Mouse (Mus musculus) lung, postnatal 36 days (tissue): ENCODE results near the gene Nf1.

Experiments used
- DNase-seq: peaks from one replicate; pipeline ENCODE4 v3.0.0; 2022; ENCODE audit warnings: mixed read lengths

Gene Nf1

DNA sequence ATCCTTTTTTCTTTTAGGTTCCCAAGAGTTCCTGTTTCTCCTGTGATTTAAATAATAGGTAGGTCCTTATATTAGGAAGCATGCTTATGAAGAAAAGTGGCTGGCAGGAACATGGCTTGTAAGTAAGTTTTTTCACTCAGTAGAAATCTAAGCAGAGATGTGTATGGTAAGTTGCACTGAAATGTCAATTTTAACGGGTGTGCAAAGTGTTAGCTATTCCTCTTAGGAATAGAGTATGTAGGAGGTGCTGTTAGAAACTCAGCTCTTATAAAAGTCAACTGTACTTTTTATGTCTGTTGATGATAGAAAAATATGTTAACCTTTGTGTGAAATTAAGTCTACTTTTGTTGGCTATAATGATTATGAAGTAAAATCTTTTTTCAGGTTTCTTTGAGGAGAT, 128.6 kb downstream of the Nf1 start:
- DNase-seq = no peak

GRCm38 (mm10) chr11:79483392-79483791, 143.9 kb downstream of the Nf1 start:
- peak; percentile 15 for DNase-seq

DNA sequence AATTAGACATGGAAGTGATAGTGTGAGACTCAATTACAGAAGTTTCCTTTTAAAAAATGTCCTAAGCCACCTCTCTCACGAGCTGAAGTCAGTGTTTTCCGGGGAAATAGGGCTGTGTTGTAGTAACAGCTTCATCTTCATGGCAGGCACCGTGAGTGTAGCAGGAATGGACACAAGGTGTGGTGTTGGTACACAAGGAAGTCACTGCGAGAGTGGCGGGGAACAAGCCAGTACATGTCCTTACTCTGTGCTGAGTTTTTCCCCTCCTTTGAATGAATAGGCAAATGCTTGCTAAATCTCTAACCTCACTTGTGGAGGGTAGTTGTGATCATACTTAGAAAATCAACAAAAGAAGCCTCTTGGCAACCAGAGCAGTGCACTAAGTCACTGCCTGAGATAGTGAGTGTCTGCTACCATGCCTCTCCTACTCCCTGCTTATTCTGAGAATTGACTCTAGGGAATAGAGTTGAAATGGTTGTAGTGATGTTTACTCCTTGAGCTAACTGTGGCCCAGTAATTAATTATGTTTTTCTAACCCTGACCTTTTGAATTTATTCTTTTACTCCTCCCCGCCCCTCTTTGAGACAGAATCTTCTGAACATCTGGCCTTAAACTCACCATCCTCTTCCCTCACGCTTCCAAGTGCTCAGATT, 144.5 kb downstream of the Nf1 start:
- DNase-seq = peak; percentile 9

GRCm38 (mm10) chr11:79484721-79485120, 145.2 kb downstream of the Nf1 start:
- no peak for DNase-seq

GRCm38 (mm10) chr11:79494976-79495800, 155.7 kb downstream of the Nf1 start:
- peak; percentile 23 for DNase-seq

DNA sequence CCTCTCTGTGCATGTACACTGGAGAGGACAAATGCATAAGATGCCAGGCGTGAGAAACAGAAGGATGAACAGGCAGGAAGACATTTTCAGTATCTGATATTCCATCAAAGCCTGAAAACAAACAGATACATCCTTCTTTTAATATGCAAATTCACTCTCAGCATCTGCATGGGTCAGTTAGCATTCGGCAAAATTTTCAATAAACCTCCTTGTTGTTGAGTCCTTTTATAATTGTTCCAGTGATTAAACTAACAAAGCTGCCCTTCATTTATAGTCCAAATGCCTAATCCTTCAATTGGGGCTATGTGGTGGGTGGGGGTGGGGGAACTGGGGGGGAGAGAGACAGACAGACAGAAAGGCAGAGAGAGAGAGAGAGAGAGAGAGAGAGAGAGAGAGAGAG, 163.4 kb downstream of the Nf1 start:
- no peak for DNase-seq

DNA sequence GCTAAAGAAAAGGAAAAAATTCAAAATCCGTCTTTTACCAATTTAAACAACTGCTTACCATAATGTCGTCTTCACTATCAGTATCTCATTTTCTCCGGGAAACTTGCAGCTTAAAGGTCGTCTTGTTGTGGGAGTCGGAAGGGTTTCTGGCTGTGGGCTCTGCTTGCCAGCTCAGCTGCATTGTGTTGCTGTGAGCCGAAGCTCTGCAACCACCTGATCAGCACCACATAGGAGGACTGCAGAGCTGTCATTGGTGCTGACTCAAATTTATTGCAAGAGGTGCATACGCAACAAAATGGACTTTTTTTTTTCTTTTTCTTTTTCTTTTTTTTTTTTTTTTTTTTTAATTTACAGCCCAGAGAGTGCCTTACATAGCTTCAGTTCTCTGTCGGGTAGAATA, 164.4 kb downstream of the Nf1 start, which contains the start of gene Omg:
TSS of gene Omg (minus strand) at position 240 of the 400 bp plus-strand sequence.
- no peak for DNase-seq

DNA sequence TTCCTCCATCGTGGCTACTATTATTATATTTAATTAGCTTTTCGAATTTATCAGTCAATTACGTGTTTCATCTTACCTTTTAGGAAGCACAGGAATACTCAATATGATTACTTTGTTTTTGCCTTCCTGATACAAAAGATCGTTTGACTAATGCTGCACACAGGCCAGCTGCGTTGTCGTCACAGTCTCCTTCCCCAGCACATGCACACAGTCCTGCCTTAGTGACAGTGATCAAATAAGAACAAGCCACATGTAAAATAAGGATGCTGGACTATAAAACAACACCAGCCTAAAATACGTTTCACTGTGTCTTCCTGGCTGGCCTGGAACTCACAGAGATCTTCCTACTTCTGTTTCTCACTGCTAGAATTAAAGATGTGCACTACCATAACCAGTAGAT, 165.0 kb downstream of the Nf1 start:
- no peak for DNase-seq

GRCm38 (mm10) chr11:79511970-79512369, 172.5 kb downstream of the Nf1 start:
- no peak for DNase-seq

- no peak for DNase-seq
These were observed 175.8 kb downstream of the Nf1 start for GRCm38 (mm10) chr11:79515331-79515730.

- no peak for DNase-seq
These were observed 176.3 kb downstream of the Nf1 start for GRCm38 (mm10) chr11:79515798-79516197.

DNA sequence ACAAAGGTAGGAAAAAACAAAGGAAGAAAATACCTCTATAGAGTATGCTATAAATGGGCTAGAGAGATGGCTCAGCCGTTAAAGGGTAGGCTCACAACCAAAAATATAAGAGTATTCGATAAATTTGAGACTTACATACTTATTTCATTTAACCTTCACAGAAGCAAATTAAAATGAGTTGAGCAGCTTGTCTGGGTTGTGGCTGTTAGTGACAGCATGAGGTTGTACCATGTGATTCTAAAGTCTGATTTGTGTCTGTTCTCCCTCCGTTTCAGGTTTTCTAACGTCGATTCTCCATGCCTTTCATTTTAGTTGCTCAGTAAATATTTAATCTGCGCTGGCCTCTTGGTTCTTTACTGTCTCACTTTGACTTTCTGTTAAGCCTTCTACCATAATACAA, 179.8 kb downstream of the Nf1 start:
- DNase-seq = no peak

DNA sequence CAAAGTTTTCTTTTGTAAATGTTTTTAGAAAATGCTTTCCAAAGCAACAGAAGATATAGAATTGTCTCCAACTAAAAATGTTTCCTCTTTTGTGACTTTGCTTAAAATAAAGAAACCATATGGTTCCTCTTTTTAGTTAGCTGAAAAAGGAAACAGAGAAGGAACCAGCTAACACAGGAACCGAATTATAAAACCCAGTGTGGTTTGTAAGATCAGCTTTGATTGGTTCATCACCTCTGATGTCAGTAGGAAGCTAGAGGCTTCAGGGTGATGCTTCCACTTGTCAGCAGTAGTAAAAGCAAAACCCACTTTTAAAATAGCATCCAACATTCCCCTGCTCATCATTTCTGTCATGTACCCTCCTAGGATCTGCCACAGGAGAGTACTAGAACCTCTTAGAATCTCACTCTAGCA, 180.4 kb downstream of the Nf1 start:
- DNase-seq = peak; percentile 73

- peak; percentile 27 for DNase-seq
These were observed 181.3 kb downstream of the Nf1 start for GRCm38 (mm10) chr11:79520772-79521171.

DNA sequence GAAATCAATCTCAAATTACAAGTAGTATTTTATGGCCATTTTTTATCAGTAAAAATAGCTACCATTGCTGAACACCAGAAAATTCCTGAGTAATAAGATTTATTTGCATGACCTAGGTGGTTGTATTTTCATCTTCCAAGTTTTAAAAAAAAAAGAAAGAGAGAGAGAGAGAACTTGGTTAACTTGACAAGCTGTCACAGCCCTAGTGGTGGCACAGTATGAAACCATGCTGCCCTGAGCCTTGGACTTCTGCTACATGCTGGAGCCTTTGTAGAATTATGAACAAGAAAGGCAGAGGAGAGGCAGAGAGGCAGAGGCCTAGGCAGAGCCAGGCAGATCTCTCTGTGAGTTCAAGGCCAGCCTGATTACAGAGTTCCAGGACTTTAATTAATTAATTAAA, 182.4 kb downstream of the Nf1 start:
- DNase-seq = no peak

DNA sequence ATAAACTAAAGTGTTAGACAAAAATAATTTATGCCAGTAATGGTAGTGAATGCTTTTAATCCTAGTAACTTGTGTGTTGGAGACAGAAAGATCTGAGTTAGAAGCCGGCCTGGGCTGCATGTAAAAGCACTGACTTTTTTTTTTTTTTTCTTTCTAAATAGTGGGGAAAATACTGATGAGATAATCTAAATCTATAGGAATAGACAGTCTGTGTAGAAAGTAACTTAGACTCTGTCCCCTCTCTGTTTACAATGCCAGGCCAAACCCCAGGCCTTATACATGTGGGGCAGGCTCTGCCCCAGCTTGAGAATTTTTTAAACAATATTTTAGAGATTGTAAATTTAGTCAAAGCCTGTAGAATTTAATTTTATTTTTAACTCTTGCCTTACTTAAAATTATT, 183.5 kb downstream of the Nf1 start:
- DNase-seq = no peak

GRCm38 (mm10) chr11:79523560-79524309, 184.2 kb downstream of the Nf1 start, which contains the start of gene Evi2b:
Gene Evi2b, minus strand, starts transcription at chr11:79523762.
- DNase-seq = peak; percentile 47

DNA sequence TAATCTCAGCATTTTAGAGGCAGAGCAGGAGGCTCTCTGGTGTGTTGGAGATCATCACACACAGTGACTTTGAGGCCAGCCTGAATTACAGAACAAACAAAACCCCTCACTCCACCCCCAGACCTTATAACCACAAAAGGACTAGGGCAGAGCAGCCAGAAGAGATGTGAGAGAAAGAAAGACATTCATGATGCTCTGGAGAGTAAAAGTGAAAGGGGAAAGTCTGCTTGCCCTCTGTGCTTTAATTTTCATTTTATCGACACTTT, 184.8 kb downstream of the Nf1 start:
- DNase-seq = no peak

DNA sequence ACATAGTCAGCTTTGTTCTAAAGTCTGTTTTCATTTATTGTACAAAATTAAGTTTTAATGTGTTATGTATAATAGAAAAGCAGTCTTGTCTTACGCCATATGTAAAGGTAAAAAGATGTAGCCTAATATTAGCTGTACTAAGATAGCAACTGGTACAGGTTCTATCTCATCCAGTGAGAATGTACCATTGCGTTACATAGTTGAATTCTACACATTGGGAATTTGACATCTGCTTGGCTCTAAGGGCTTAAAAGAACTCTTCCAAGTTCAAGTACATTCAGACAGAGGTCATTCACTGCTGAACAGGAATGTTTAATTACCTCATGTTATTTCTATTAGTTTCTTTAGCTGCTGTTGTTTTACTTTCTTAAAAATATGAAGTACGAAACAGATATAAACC, 187.1 kb downstream of the Nf1 start:
- DNase-seq = no peak

DNA sequence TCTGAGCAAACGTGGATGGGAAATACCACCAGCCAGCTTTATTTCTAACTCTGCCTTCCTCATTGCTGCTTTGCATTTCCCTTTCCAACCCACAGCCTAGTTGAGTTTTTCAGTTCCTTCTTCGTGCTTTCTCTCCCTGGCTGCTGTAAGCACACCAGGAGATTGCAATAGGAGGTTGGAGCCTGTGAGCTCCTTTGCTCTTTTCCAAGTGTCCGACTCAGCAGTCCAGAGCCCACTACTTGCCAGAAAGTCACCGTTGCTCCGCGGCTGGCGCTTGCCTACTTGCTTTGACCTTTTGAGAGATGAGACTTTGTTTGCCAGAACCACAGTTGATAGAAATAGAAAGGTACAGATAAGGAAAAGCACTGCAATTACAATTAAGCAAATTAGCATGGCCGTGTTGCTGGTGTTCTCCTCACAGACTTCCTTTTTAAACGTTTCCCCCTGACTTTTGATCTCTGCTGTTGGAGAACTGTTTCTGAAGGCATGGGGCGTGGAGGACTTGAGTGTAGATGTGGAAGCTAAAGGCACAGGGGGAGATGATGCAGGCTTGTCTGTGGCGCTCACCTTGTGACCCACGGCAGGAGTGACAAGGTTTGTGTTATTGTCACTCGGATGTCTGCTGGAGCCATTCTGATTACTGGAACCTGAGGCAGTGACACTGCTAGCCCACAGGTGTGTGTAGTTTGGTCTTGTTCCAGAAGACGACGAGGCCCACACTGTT, 187.7 kb downstream of the Nf1 start:
- peak; percentile 45 for DNase-seq

GRCm38 (mm10) chr11:79527739-79528384, 188.4 kb downstream of the Nf1 start:
- peak; percentile 69 for DNase-seq

DNA sequence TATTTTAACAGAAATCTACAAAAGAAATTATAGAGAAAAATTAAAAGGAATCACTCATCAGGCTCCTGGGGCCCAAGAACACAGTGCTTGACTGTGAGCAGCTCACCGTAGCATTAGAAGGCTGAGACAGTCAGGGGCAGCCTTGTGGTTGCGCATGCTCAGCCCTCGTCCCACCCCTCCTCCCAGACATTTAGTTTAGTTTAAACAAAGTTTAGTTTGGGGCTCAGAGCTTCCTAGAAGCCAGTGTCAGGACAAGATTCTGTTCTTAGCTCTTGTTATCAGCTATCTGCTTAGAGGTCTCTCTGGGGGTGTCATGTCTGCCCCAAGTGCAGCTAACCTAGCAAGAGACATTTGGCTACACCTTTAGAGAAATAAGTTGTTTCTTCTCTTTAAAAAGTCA, 189.1 kb downstream of the Nf1 start:
- DNase-seq = no peak

DNA sequence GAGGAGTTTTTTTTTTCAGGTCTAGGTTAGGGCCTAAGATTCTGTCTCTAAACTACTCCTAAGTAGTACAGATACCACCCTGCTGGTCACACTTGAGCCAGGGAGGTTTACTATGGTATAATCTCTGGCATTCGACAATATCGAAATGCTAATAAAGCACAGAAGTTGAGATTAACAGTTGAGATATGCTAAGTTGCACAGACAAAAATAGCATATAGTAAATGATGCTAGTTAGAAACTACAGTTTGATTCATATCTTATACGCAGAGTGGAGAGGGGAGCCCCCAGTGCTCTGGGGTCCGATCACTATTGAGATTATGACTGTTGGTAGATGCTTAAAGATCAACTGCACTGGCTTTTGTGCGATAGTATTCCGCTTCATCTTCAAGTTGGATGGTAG, 189.7 kb downstream of the Nf1 start:
- DNase-seq = no peak
